Mouse (Mus musculus) liver, postnatal 0 days (tissue): ENCODE measurements around the gene Rec114.

Source experiments
- CTCF ChIP-seq: sonication (generic); IDR thresholded peaks from 2 replicates; pipeline ENCODE4 v1.5.1; 2016; ENCODE audit warnings: antibody characterized with exemption, low read depth
- EP300 ChIP-seq: IDR thresholded peaks from 2 replicates; pipeline ENCODE4 v1.6.1; 2016; ENCODE audit warnings: antibody characterized with exemption, low read depth, mild to moderate bottlenecking

DNA sequence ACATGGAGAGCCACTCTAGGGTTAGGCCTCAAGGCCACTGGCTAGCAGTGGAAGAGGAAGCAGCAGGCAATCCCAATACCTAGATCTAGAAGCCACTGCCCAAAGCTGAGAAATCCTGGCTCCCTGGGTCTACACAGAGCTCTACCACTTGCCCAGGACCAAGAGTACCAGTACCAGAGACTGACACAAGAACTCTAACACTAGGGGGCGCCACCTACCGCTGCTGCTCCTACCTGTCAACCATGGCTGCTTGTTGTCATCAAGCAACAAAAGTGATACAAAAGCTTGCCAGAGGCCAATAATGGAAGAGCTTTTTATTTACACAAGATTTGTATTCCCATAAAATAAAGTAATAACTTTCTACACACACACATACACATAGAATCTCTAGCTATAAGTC is 33.8 kb downstream of the Rec114 start:
- TF ChIP-seq CTCF (peak; percentile 81), EP300 (no peak)
